Mouse (Mus musculus) liver, embryonic 12.5 days (tissue): ENCODE data around the gene Rtn3. TPM values are rescaled to one million over a fixed set of nuclear protein-coding genes. Genes with fewer than 3 reads are reported as not detected.
"Not testable (repeated sequence)": the region's sequence is repeated elsewhere in the genome, so short reads cannot be mapped to it uniquely, and the experiment has no call there.

Experiments
- ATAC-seq: fragments of 200-750 bp; cut with Nextera tagmentation; 2 replicates; pipeline ENCODE4 v1.8.0; 2017; ENCODE audit warnings: moderate number of reproducible peaks, mild to moderate bottlenecking, moderate library complexity
- H3K27ac ChIP-seq: fragments of 300-500 bp; sonication (generic); 2 replicates; pipeline ENCODE4 v1.5.1; 2016; ENCODE audit warnings: mild to moderate bottlenecking
- H3K27me3 ChIP-seq: fragments of 300-500 bp; sonication (generic); replicated peaks from 2 replicates; pipeline ENCODE4 v1.6.1; 2016; ENCODE audit warnings: mild to moderate bottlenecking, moderate library complexity
- H3K36me3 ChIP-seq: fragments of 300-500 bp; sonication (generic); 2 replicates; pipeline ENCODE4 v1.6.1; 2016; ENCODE audit warnings: mild to moderate bottlenecking, moderate library complexity
- H3K4me1 ChIP-seq: fragments of 300-500 bp; sonication (generic); 2 replicates; pipeline ENCODE4 v1.6.1; 2016
- H3K4me2 ChIP-seq: fragments of 300-500 bp; sonication (generic); 2 replicates; pipeline ENCODE4 v1.6.1; 2016; ENCODE audit warnings: mild to moderate bottlenecking, moderate library complexity
- H3K4me3 ChIP-seq: fragments of 300-500 bp; sonication (generic); 2 replicates; pipeline ENCODE4 v1.5.1; 2016; ENCODE audit warnings: mild to moderate bottlenecking, moderate library complexity
- H3K9ac ChIP-seq: fragments of 300-500 bp; sonication (generic); 2 replicates; pipeline ENCODE4 v1.6.1; 2016; ENCODE audit warnings: mild to moderate bottlenecking, moderate library complexity
- H3K9me3 ChIP-seq: fragments of 300-500 bp; sonication (generic); replicated peaks from 2 replicates; pipeline ENCODE4 v1.6.1; 2016; ENCODE audit warnings: mild to moderate bottlenecking, moderate library complexity
- WGBS: fragments of 180-500 bp; shearing (Covaris S2); methylation state at CpG from one replicate; pipeline ENCODE4 v1.1.7; 2016; ENCODE audit not compliant: insufficient replicate concordance; 5-methylcytosine and 5-hydroxymethylcytosine counted together
- polyA plus RNA-seq: library from polyadenylated mRNA; unstranded; fragments of >200 nt; fragmentation: Nextera tagmentation; extraction: Ambion mirVana; gene quantifications from 2 replicates; pipeline ENCODE4 v1.2.1, GENCODE M21; 2016

Gene Rtn3
- polyA plus RNA-seq, 1 experiment from 2014 or later: 83.1 TPM

- Histone ChIP-seq H3K4me2 (no peak overlapping the region), H3K9ac (no peak overlapping the region), H3K4me3 (no peak overlapping the region), H3K27ac (no peak overlapping the region), H3K4me1 (peaks cover 18% of the 10 kb centered on the region), H3K36me3 (no peaks in the 10 kb centered on the region), H3K9me3 (no peaks in the 10 kb centered on the region), H3K27me3 (no peaks in the 10 kb centered on the region)
- ATAC-seq: no peak
- 90% methylated on average over 1 of the region's 1 CpGs for WGBS
Observed at GRCm38 (mm10) chr19:7500701-7501100, 17.6 kb upstream of the Rtn3 start.

GRCm38 (mm10) chr19:7498816-7499215 is 15.7 kb upstream of the Rtn3 start:
- no peak overlapping the region for H3K9ac ChIP-seq
- peaks cover 24% of the 10 kb centered on the region for H3K4me1 ChIP-seq
- 89% methylated on average over 2 of the region's 2 CpGs for WGBS
- no peak for ATAC-seq
- no peaks in the 10 kb centered on the region for H3K9me3 ChIP-seq
- no peak overlapping the region for H3K27ac ChIP-seq
- no peaks in the 10 kb centered on the region for H3K36me3 ChIP-seq
- no peaks in the 10 kb centered on the region for H3K27me3 ChIP-seq
- H3K4me2 ChIP-seq: no peak overlapping the region
- H3K4me3 ChIP-seq: no peak overlapping the region

DNA sequence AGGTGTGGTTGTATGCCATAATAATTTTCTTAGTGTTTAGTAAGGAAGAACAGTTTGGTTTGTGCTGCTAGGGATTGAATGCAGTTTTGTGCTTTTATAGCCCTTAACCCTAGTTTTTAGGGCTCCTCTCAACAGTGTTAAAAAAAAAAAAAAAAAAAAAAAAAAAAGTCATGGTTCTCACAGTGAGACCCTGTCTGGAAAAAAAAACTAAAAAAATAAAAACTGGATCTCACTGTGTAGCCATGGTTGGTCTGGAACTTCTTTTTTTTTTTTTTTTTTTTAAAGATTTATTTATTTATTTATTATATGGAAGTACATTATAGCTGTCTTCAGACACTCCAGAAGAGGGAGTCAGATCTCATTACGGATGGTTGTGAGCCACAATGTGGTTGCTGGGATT is 13.0 kb upstream of the Rtn3 start:
- not testable (repeated sequence) for H3K9me3 ChIP-seq, H3K36me3 ChIP-seq, ATAC-seq, H3K27me3 ChIP-seq
- H3K4me1 ChIP-seq: peaks cover 26% of the 10 kb centered on the region
- H3K9ac ChIP-seq: peak overlapping the region; percentile 93
- peak overlapping the region; percentile 97 for H3K4me2 ChIP-seq
- WGBS: 72% methylated on average over 1 of the region's 1 CpGs
- peak overlapping the region; percentile 98 for H3K27ac ChIP-seq
- H3K4me3 ChIP-seq: peak overlapping the region; percentile 76

DNA sequence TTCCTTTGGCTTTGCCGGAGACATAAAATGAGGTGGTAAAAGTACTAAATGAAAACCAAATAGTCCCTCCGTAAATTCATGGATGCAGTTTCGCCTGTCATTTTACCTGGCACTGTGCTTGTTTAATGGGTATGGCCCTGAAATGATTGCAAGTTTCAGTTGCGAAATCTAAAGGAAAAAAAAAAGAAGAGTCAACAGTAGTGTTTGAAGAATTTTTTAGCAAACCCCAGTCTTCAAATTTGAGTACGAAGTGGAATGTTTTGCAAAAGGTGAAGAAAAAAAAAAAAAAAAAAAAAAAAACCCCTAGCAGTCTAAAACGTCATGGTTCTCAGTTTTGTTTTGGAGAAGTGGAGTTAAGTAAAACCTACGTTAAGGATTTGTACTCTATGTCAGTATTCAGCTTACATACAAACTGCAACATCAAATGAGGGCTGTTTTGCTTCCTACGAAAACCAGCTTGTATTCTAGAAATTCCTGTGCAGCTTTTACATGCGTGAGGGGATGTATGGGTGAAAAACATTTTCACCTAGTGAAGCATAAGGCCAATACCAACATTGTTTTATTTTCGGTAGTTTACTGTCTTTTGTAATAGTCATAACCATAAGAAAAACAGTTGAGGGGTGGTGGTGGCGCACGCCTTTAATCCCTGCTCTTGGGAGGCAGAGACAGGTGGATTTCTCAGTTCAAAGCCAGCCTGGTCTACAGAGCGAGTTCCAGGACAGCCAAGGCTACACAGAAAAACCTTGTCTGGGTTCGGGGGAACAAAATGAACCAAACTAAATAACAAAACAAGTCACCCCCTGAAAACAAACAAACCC is 12.3 kb upstream of the Rtn3 start:
- no peak for ATAC-seq
- Histone ChIP-seq H3K4me3 (peak overlapping the region; percentile 76), H3K9ac (peak overlapping the region; percentile 93), H3K4me2 (peak overlapping the region; percentile 97), H3K4me1 (peaks cover 26% of the 10 kb centered on the region), H3K27me3 (no peaks in the 10 kb centered on the region), H3K36me3 (no peaks in the 10 kb centered on the region), H3K9me3 (no peaks in the 10 kb centered on the region), H3K27ac (peak overlapping the region; percentile 98)
- 29% methylated on average over 14 of the region's 14 CpGs for WGBS

GRCm38 (mm10) chr19:7494187-7495015 is 11.3 kb upstream of the Rtn3 start:
- Histone ChIP-seq H3K4me1 (peaks cover 26% of the 10 kb centered on the region), H3K36me3 (no peaks in the 10 kb centered on the region), H3K27me3 (no peaks in the 10 kb centered on the region), H3K4me3 (peak overlapping the region; percentile 76), H3K27ac (peak overlapping the region; percentile 98), H3K4me2 (peak overlapping the region; percentile 97), H3K9ac (peak overlapping the region; percentile 93), H3K9me3 (no peaks in the 10 kb centered on the region)
- under 1% methylated on average over 84 of the region's 84 CpGs for WGBS
- peak; percentile 91 for ATAC-seq

GRCm38 (mm10) chr19:7493352-7494186 is 10.5 kb upstream of the Rtn3 start, which contains the start of gene Atl3:
Gene Atl3, plus strand, starts transcription at chr19:7494040.
- Histone ChIP-seq H3K9me3 (no peaks in the 10 kb centered on the region), H3K36me3 (no peaks in the 10 kb centered on the region), H3K27ac (peak within 1 kb of the TSS; percentile 98), H3K9ac (peak within 1 kb of the TSS; percentile 93), H3K4me1 (peaks cover 26% of the 10 kb centered on the region), H3K27me3 (no peaks in the 10 kb centered on the region), H3K4me2 (peak within 1 kb of the TSS; percentile 97), H3K4me3 (peak within 1 kb of the TSS; percentile 76)
- WGBS: 22% methylated on average over 31 of the region's 31 CpGs
- ATAC-seq: no peak

- Histone ChIP-seq H3K4me2 (no peak overlapping the region; the same call in 1 of the 2 replicates), H3K36me3 (no peaks in the 10 kb centered on the region), H3K9ac (no peak overlapping the region), H3K9me3 (no peaks in the 10 kb centered on the region), H3K4me3 (no peak overlapping the region), H3K27ac (no peak overlapping the region), H3K4me1 (peaks cover 26% of the 10 kb centered on the region), H3K27me3 (no peaks in the 10 kb centered on the region)
- WGBS: 82% methylated on average over 2 of the region's 2 CpGs
- no peak for ATAC-seq
Observed at GRCm38 (mm10) chr19:7492682-7493081, 9.6 kb upstream of the Rtn3 start.

- H3K36me3 ChIP-seq: no peaks in the 10 kb centered on the region
- no peak overlapping the region for H3K4me2 ChIP-seq
- no peak overlapping the region for H3K4me3 ChIP-seq
- 78% methylated on average over 6 of the region's 6 CpGs for WGBS
- no peaks in the 10 kb centered on the region for H3K9me3 ChIP-seq
- peaks cover 23% of the 10 kb centered on the region for H3K4me1 ChIP-seq
- no peaks in the 10 kb centered on the region for H3K27me3 ChIP-seq
- no peak overlapping the region for H3K27ac ChIP-seq
- no peak for ATAC-seq
- H3K9ac ChIP-seq: no peak overlapping the region
Observed at GRCm38 (mm10) chr19:7491960-7492359, 8.9 kb upstream of the Rtn3 start.

GRCm38 (mm10) chr19:7487680-7488079 is 4.6 kb upstream of the Rtn3 start:
- Histone ChIP-seq H3K4me2 (no peak overlapping the region), H3K9me3 (no peaks in the 10 kb centered on the region), H3K9ac (no peak overlapping the region), H3K27ac (no peak overlapping the region), H3K36me3 (no peaks in the 10 kb centered on the region), H3K4me3 (no peak overlapping the region), H3K27me3 (no peaks in the 10 kb centered on the region), H3K4me1 (peaks cover 11% of the 10 kb centered on the region)
- 59% methylated on average over 8 of the region's 8 CpGs for WGBS
- no peak for ATAC-seq

DNA sequence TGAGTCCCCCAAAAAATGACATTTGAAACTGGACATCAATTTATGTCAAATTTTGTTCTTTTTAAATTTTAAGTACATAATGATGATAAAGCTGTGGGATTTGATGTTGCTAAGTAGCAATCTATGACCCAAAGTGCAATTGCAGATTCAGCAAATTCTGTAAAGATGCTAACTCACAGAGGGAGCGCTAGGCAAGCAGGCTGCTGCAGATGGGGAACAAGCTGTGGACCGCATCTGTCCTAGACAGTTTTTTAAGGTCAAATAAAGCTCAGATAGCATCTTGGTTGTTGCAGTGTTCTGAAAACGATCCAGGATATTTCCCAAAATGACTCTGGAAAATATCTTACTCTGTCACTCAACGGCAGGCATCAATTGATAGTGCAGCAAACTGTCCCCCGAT is 995 bp upstream of the Rtn3 start:
- Histone ChIP-seq H3K4me2 (peak overlapping the region; percentile 94), H3K4me3 (peak overlapping the region; percentile 88), H3K9me3 (no peaks in the 10 kb centered on the region), H3K9ac (0 out of 2 replicates have a peak overlapping the region, but pooled peaks have one; percentile 62), H3K27me3 (no peaks in the 10 kb centered on the region), H3K4me1 (peaks cover 32% of the 10 kb centered on the region), H3K36me3 (no peaks in the 10 kb centered on the region), H3K27ac (peak overlapping the region; percentile 99)
- no peak for ATAC-seq
- 57% methylated on average over 5 of the region's 5 CpGs for WGBS

GRCm38 (mm10) chr19:7483512-7483882 is 416 bp upstream of the Rtn3 start:
- peak overlapping the region; percentile 94 for H3K4me2 ChIP-seq
- peak overlapping the region; percentile 62 for H3K9ac ChIP-seq
- peak overlapping the region; percentile 88 for H3K4me3 ChIP-seq
- H3K9me3 ChIP-seq: no peaks in the 10 kb centered on the region
- H3K27me3 ChIP-seq: no peaks in the 10 kb centered on the region
- peak; percentile 65 for ATAC-seq
- WGBS: 0% methylated on average over 6 of the region's 6 CpGs
- peaks cover 32% of the 10 kb centered on the region for H3K4me1 ChIP-seq
- H3K27ac ChIP-seq: peak overlapping the region; percentile 99
- peaks cover 2% of the 10 kb centered on the region; the same call in 1 of the 2 replicates for H3K36me3 ChIP-seq
